Mouse (Mus musculus) retina, postnatal 1 day (tissue): Measurements from ENCODE around the gene Eif1ax.
A peak's percentile ranks its signal among the peaks of the same experiment; 100 is the strongest.
"Not testable (repeated sequence)": the region's sequence is repeated elsewhere in the genome, so short reads cannot be mapped to it uniquely, and the experiment has no call there.

ENCODE experiments used
- DNase-seq: peaks from one replicate; pipeline ENCODE4 v3.0.0-alpha.2; 2012

The Eif1ax gene

DNA sequence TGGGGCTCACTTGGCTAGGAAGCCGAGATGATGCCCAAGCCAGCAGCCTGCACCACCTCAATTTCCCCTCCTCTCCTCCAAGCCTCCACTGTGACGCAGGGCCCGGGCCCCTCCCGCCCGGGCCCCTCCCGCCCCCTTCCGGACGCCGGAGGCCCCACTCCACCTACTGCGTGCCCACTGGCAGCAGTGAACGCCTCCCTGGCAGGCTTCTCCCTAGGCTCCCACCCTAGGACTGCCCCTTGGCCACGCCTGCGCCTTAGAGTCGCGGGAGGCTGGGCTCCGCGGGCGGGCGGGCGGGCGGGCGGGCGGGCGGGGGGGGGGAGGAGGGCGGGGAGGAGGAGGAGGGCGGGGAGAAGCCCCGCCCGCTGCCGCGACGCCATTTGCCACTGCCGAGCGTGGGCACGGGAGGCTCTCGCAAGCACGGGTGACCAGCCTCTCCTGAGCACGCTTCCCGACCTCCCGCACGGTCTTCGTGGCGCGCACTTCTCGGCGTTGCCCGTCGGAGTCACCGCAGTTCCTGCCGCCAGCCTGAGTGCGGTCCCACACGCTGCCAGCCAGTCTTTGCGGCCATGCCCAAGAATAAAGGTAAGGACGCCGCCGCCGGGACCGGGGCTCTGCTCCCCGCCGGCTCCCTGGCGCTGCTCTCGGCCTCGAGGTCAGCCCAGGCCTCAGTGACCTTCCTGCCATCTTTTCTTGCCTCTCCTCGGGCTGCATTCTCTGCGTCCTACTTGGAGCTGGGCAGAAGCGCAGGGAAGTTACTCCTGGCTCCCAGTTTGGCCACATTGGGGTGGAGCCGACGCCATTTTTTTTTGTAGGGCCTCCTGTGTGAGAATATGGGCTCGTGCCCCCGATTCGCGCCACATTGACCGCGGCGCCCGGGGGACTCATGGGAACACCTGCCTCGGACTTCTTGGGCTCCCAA lies at the start of gene Eif1ax:
TSS of gene Eif1ax (plus strand) at position 348 of the 922 bp plus-strand sequence.
- peak; percentile 91 for DNase-seq

DNA sequence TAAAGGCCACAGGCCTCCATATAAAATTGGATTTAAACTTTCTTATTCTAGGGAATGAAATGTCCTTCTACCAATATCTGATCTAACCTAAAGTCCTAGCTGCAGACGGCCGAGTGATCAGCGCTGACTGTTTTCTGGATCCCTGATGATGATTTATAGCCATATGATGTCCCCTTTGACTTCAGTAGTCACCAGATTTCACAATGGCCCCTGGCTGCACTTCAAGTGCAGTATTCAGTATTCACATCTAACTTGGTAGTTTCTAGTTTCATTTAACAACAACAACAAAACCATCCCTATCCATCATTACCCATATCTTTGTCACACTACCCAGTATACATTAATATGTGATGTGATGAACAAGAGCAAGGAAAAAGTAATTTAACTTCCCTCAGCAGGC lies 7.5 kb upstream of the Eif1ax start:
- no peak for DNase-seq

DNA sequence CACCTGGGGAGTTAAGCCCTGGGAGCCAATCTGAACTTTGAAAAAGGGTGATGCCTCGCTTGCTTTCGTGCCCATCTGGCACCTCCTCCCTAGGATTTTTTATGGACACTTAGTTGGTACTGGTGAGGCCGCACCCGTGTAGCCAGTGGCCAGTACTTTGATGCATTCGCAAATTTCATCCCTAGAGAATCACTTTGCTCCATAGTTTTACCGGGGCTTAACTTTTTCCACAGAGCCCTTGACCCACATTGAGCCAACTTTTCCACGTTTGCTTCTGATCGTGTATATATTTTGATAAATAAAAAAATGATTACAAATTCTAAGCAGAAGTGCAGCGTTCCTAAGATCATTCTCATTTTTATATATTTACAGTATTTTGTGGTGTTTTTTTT lies 771 bp downstream of the Eif1ax start:
- no peak for DNase-seq

DNA sequence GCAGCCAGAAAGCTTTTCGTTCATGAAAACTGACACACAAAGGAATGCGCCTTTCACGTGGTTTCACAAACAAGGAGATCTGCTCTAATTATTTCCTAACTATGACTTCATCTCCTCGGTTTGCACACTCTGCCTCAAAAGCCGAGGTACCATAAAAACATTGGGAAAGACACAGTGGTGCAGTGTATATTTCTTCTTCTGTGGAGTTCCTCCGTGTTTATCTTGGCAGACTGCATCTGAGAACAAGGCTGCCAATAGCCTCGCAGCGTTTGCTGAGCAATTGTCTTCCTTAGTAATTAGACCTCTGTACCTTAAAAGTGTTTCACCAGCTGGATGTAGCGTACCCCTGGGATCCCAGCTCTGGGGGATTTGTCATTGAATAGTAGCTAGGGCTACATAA lies 15.1 kb downstream of the Eif1ax start:
- no peak for DNase-seq

DNA sequence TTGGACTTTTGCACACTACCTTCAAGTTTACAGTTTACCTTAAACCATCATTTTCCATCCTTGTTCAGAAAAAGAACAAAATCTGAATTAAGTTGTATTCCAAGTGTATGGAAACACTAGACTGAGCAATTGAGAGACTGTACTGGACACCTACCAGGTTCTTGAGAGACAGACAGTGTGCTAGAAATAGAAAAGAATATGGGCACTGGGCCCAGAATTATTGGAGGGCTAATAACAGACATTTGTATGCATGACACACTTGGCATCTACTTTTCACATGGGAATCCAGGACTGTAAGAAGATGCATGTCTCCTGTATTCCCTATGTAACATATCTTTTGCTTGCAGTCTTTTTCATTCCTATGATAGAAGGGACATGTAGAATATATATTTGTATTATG lies 17.0 kb downstream of the Eif1ax start:
- DNase-seq, result no peak

DNA sequence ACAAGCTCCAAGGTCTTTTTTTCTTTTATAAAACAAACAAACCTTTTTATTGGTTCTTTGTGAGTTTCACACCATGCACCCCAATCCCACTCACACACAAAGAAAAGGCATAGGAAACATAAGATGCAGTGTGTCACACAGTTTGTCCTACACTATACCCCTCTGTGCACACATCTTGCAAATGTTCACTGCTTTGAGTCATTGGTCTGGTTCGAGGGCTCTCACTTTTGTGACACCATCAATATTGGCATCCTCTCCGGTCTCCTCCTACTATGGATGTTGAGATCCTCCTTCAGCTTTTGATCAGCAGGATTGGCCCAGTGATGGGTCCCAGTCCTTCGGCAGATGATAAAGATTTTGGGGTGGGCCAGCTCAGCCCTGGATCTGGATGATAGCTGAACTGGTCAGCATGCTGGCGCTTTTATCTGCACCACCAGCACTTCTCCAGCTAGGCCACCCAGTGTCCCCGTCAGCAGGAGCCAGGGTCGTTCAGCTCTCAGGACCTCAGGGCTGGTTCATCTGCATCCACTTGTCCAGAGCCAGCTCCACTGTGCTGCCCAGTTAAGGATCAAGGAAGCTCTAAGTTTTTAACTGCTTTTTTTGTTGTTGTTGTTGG lies 18.5 kb downstream of the Eif1ax start:
- no peak for DNase-seq

DNA sequence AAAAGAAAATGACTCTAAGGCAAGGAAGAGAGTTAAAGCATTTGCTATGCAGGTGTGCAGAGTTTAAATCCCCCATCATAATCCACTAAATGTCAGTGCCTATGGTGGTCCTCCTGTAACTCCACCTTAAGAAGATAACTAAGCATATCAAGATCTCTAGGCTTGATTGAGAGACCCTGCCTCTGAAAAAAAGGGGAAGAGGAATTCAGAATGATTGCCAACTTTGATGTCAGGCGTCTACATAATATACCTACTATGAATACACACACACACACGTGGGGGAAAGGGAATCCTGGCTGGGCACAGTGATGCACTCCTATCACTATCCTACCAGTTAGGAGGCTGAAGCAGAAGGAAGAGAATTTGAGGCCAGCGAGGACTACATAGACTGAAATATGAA lies 19.3 kb downstream of the Eif1ax start:
- no peak for DNase-seq

DNA sequence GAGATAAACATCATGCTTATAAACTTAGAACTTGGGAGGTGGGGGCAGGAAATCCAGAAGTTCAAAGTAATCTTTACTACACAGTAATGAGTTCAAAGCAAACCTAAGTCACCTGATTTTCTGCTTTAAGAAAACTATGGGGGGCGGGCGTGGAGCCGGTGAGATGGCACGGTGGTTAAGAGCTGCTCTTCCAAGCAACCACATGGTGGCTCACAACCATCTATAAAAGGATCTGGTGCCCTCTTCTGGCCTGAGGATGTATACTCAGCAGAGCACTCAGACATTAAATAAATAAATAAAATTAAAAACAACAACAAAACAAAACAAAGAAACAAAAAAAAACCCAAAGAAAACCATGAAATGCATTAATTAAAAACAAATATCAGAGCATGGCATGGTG lies 37.3 kb downstream of the Eif1ax start:
- DNase-seq, result peak; percentile 61

DNA sequence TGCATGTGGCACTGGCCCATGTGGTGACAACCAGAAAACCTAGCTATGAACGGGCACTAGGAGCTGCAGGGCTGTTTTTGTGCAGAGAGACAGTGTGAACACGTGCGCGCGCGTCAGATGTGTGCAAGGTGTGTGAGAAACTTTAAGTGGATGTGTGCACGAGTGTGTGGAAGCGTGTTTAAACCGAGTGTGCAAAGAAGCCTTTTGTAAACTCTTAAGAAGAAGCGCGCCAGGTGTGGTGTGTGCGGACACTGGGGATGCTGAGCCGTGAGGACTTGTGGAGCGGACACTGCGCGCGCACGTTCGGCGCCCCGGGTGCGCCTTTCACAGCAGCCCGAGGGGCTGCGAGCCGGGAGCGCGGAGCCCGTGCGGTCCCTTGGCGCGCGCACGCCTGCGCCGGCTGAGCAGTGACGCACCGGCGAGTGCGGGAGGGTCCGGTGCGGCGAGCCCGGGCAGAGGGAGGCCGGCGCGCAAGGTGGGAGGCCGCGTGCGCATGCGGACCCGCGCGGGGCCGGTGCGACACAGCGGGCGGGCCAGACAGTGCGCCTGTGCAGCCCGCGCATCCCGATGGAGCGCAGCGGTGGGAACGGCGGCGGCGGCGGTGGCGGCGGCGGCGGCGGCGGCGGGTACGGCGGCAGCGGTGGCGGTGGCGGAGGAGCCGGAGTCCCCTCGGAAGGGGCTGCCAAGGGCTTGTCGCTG lies 42.3 kb downstream of the Eif1ax start, which contains the start of gene Map7d2:
TSS of gene Map7d2 (plus strand) at position 443 of the 699 bp plus-strand sequence.
- peak; percentile 71 for DNase-seq

DNA sequence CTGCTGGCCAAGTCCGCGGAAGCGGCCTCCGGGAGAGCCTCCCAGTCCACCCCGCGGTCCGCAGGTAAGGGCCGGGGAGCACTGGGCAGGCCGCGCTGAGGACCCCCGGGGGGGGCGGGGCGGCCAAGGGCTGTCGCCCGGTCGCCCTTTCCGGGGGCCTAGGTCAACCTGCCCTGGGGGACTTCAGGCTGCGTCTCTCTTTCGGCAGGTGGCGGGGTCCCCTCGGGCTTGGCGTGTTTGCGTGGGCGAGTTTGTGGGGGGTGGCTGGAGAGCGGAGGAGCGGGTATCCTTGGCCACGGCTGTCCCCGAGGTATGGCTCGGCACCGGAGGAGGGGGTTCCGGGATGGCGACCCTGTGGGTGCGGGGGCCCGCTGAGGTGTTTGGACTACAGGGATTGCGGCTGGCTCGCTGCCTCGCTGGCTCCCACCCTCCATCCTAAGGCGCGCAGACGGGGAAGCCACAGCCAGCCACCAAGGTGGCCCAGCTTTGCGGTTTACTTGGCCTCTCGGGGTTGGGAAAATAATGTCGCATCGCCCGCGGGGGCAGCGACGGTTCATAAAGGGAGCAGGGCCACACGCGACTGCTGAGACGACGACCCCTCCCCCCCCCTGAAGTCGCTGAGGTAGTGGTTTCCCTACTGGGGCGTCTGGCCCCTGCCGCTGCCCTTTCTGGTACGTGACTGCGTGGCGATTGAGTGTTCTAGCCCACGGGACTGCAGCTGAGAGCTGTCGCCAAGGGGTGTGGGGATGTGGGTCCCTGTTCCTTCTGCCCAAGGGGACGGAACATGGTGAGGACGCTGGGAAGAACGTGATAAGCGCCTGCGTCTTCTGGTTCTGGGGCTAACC lies 43.1 kb downstream of the Eif1ax start:
- peak; percentile 41 for DNase-seq

DNA sequence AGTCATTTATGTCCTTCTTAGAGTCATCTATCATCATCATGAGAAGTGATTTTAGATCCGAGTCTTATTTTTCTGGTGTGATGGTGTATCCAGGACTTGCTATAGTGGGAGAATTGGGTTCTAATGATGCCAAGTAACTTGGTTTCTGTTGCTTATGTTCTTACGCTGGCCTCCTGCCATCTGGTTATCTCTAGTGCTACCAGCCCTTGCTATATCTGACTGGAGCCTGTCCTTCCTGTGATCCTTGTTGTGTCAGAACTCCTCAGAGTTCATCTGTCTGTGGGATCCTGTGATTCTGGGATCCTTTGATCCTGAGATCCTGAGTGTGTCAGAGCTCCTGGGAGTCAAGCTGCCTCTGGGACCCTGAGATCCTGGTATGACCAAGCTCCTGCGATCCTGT lies 58.5 kb downstream of the Eif1ax start:
- DNase-seq, result not testable (repeated sequence)
